Mouse (Mus musculus) neural tube, embryonic 15.5 days (tissue): ENCODE data around the gene Bace1. TPM values are rescaled to one million over a fixed set of nuclear protein-coding genes. Genes with fewer than 3 reads are reported as not detected.

Source experiments
- ATAC-seq: fragments of 200-750 bp; cut with Nextera tagmentation; 2 replicates; pipeline ENCODE4 v1.8.0; 2017; ENCODE audit warnings: mild to moderate bottlenecking, moderate TSS enrichment, moderate library complexity; ENCODE audit not compliant: low FRiP score
- H3K27ac ChIP-seq: fragments of 300-500 bp; sonication (generic); replicated peaks from 2 replicates; pipeline ENCODE4 v1.5.1; 2015; ENCODE audit warnings: mild to moderate bottlenecking, inconsistent platforms
- H3K27me3 ChIP-seq: fragments of 300-500 bp; sonication (generic); replicated peaks from 2 replicates; pipeline ENCODE4 v1.6.1; 2015; ENCODE audit warnings: inconsistent platforms
- H3K36me3 ChIP-seq: fragments of 300-500 bp; sonication (generic); 2 replicates; pipeline ENCODE4 v1.6.1; 2015; ENCODE audit warnings: inconsistent platforms
- H3K4me1 ChIP-seq: fragments of 300-500 bp; sonication (generic); 2 replicates; pipeline ENCODE4 v1.6.1; 2015; ENCODE audit warnings: inconsistent platforms
- H3K4me2 ChIP-seq: fragments of 300-500 bp; sonication (generic); 2 replicates; pipeline ENCODE4 v1.6.1; 2015; ENCODE audit warnings: inconsistent platforms, mild to moderate bottlenecking, moderate library complexity
- H3K4me3 ChIP-seq: fragments of 300-500 bp; sonication (generic); replicated peaks from 2 replicates; pipeline ENCODE4 v1.5.1; 2015; ENCODE audit warnings: mild to moderate bottlenecking, inconsistent platforms
- H3K9ac ChIP-seq: fragments of 300-500 bp; sonication (generic); replicated peaks from 2 replicates; pipeline ENCODE4 v1.6.1; 2015; ENCODE audit warnings: mild to moderate bottlenecking, inconsistent platforms
- H3K9me3 ChIP-seq: fragments of 300-500 bp; sonication (generic); replicated peaks from 2 replicates; pipeline ENCODE4 v1.6.1; 2016; ENCODE audit warnings: inconsistent platforms
- WGBS: fragments of 180-500 bp; shearing (Covaris S2); methylation state at CpG from one replicate; pipeline ENCODE4 v1.1.7; 2015; ENCODE audit warnings: mixed read lengths; 5-methylcytosine and 5-hydroxymethylcytosine counted together
- polyA plus RNA-seq: library from polyadenylated mRNA; unstranded; fragments of >200 nt; fragmentation: Nextera tagmentation; extraction: Ambion mirVana; gene quantifications from 2 replicates; pipeline ENCODE4 v1.2.1, GENCODE M21; 2015

The Bace1 gene
- polyA plus RNA-seq, 1 experiment from 2014 or later = 49.3 TPM

DNA sequence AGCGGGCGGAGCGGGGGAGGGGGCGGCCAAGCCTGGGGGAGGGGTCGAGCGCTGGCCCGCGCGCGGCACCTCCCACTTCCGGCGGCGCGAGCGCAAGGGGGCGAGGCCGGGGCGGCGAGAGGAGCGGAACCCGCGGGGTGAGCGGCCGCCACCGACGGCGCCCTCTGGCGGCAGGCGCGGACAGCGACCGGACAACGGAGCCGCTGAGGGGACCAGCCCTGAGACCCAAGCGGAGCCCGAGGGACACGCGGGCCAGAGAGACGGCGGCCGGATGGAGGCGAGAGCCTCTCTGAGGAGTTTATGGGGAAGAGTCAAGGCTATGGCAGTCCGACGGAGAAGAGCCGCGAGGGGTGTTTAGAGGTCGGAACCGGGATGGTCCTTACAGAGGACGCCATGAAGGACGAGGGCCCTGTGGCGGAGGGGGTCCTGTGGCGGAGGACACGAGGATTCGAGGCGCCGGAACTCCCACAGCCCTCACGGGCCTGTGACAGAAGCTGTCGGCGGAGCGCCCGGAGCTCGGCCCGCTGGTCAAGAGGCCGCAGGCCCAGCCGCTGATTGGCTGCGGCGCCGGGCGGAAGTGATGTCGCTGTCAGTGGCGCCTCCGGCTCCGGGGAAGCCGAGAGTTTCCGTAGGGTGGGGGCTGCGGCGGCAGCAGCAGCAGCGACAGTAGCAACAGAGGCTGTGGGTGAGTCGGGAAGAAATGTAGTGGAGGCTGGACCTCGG, 68.1 kb downstream of the Bace1 start, which contains the start of the genes Pcsk7 and Rnf214:
Pcsk7 (plus strand) TSS at position 143 of the 723 bp plus-strand sequence.
Rnf214 (minus strand) TSS at position 557 of the 723 bp plus-strand sequence.
- H3K27ac ChIP-seq = peak within 1 kb of the TSS; percentile 98
- peak; percentile 95 for ATAC-seq
- peak within 1 kb of the TSS; percentile 98 for H3K9ac ChIP-seq
- peak within 1 kb of the TSS; percentile 87 for H3K4me3 ChIP-seq
- under 1% methylated on average over 76 of the region's 80 CpGs for WGBS
- no peaks in the 10 kb centered on the region for H3K9me3 ChIP-seq
- H3K4me1 ChIP-seq = peaks cover 31% of the 10 kb centered on the region
- peaks cover 39% of the 10 kb centered on the region for H3K36me3 ChIP-seq
- H3K27me3 ChIP-seq = no peaks in the 10 kb centered on the region
- H3K4me2 ChIP-seq = peak within 1 kb of the TSS; percentile 74

DNA sequence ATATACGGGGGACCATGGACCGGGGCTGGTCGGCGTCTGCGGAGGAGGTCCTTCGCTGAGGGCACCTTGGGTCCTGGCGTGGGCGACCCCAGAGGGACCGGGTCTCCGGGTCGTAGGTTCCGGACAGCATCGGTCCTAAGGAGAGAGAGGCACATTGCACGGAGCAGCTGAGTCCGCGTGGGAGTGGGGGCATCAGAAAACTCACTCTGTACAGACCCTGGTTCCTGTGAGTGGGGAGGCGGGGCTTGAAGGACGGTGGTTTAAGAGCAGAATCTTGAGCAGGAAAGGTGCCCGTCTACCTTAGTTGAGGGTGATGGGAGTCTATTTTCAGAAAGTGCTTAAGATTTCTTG, 68.7 kb downstream of the Bace1 start:
- ATAC-seq = peak; percentile 36
- Histone ChIP-seq H3K4me2 (peak overlapping the region; percentile 74), H3K27me3 (no peaks in the 10 kb centered on the region), H3K27ac (peak overlapping the region; percentile 98), H3K4me1 (peaks cover 31% of the 10 kb centered on the region), H3K9ac (peak overlapping the region; percentile 98), H3K4me3 (peak overlapping the region; percentile 87), H3K9me3 (no peaks in the 10 kb centered on the region), H3K36me3 (peaks cover 39% of the 10 kb centered on the region)
- 0% methylated on average over 19 of the region's 19 CpGs for WGBS

DNA sequence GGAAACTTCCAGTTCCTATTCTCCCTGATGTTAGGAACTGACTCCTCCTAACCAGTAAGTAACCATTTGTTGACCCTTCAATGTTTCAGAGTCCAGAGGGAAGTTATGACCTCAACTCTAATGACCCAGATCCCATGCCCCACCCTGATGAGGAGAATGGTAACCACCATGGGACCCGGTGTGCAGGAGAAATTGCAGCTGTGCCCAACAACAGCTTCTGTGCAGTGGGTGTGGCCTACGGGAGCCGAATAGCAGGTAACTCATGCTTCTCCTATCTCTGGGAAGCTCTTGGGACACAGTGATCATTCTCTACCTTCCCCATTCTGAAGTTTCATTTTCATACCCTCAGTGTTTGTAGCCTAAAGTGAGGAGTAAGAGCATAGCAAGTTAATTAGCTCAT, 72.6 kb downstream of the Bace1 start:
- Histone ChIP-seq H3K27ac (no peak overlapping the region), H3K36me3 (peaks cover 72% of the 10 kb centered on the region), H3K27me3 (no peaks in the 10 kb centered on the region), H3K9me3 (no peaks in the 10 kb centered on the region), H3K4me2 (no peak overlapping the region), H3K4me1 (peaks cover 18% of the 10 kb centered on the region), H3K4me3 (no peak overlapping the region), H3K9ac (no peak overlapping the region)
- no peak for ATAC-seq
- 95% methylated on average over 3 of the region's 3 CpGs for WGBS

DNA sequence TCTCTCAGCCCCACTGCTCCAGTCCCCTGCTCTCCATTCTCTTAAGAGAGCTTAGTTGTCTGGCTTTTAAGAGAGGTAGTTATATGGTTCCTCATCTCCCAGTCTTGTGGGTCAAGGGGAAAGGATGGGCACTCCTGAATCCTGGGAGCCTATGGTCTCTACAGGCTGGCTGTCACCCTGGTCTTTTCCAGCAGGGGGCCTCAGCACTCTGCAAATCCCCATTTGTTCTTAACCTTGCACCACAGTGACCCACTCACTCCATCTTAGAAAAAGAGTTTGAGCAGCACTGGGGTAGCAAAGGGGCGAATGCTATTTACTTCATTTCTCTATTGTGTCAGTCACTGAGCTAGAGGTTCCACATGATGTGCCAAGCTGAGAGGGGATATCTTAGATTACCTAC, 73.3 kb downstream of the Bace1 start:
- Histone ChIP-seq H3K9ac (no peak overlapping the region), H3K9me3 (no peaks in the 10 kb centered on the region), H3K36me3 (peaks cover 73% of the 10 kb centered on the region), H3K4me1 (peaks cover 18% of the 10 kb centered on the region), H3K27me3 (no peaks in the 10 kb centered on the region), H3K4me2 (no peak overlapping the region), H3K4me3 (no peak overlapping the region), H3K27ac (no peak overlapping the region)
- no peak for ATAC-seq
- WGBS = 81% methylated on average over 1 of the region's 1 CpGs

Other genes with a start within 250 kb of the Bace1 start
- gene Cep164, start 9.9 kb upstream of the Bace1 start, polyA plus RNA-seq = 12.9 and 16.3 TPM in 2 replicates
- gene Pcsk7, start 67.9 kb downstream of the Bace1 start, polyA plus RNA-seq = 25.0 and 25.8 TPM in 2 replicates
- gene Rnf214, start 68.3 kb downstream of the Bace1 start, polyA plus RNA-seq = 77.0 and 83.6 TPM in 2 replicates
- 8.5 and 44.8 TPM in 2 replicates for gene Tagln, start 97.5 kb downstream of the Bace1 start, polyA plus RNA-seq
- gene Sidt2, start 116.7 kb downstream of the Bace1 start, polyA plus RNA-seq = 49.2 and 55.1 TPM in 2 replicates
- 250 and 251 TPM in 2 replicates for gene Pafah1b2, start 174.1 kb downstream of the Bace1 start, polyA plus RNA-seq
- gene Sik3, start 174.2 kb downstream of the Bace1 start, polyA plus RNA-seq = 9.5 and 9.9 TPM in 2 replicates